24 mouse cellular contexts compared by ENCODE assay signal in the genomic region with DNA sequence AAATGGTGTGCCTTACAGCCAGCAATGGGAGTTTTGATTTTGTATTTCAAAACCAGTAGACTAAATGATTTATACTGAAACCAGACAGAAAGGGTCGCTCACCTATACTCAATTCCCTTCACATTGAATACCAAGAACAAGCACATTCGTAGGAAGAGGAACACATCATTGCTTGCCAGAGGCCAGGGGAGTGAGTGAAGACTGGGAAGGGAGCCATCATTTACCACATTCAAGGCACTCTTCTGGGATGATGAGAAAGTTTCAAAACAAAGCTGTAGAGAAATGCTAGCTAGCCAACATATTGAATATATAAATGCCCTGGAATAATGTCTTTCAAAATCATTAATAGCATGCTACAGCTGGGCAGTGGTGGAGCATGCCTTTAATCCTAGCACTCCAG. TPM values are rescaled to one million over a fixed set of nuclear protein-coding genes. Genes with fewer than 3 reads are reported as not detected.
DNase-seq lines count a peak whose midpoint lies in the region; ATAC-seq and TF ChIP-seq lines count a peak whose summit lies in the region.
"Had no signal": no experiment of that assay in that cellular context is flagged by ENCODE, and none has a peak within 500 bp of the region (broad histone marks: within the 10 kb centered on the region; RNA-seq: fewer than 3 reads in every experiment).

No protein-coding gene starts in this region.

- no peaks in the 10 kb centered on the region for H3K9me3 ChIP-seq in embryonic facial prominence, embryonic 14.5 days (ENCODE audit: control insufficient read depth, low read length)
- no peaks in the 10 kb centered on the region for H3K9me3 ChIP-seq in embryonic facial prominence, embryonic 10.5 days
- no peaks in the 10 kb centered on the region for H3K9me3 ChIP-seq in liver, postnatal 0 days (ENCODE audit: low read length)
- H3K9me3 ChIP-seq: embryonic facial prominence, embryonic 13.5 days; forebrain, embryonic 12.5 days; forebrain, embryonic 15.5 days; hindbrain, embryonic 12.5 days; hindbrain, embryonic 15.5 days had no signal

- H3K9ac ChIP-seq in embryonic facial prominence, embryonic 14.5 days (ENCODE audit: low read depth, low read length): no peak overlapping the region
- H3K9ac ChIP-seq in liver, postnatal 0 days (replicated peaks): no peak overlapping the region
- H3K9ac ChIP-seq: embryonic facial prominence, embryonic 13.5 days; forebrain, embryonic 12.5 days; forebrain, embryonic 15.5 days; hindbrain, embryonic 12.5 days; hindbrain, embryonic 15.5 days had no signal

- TF ChIP-seq POLR2A in small intestine, adult 2 months (IDR thresholded peaks at IDR 0.05; ENCODE audit: low read depth, low read length): no peak

- peak; percentile 37 for DNase-seq in embryonic facial prominence, embryonic 14.5 days (ENCODE audit: low spot score)
- no peak for DNase-seq in embryonic facial prominence, embryonic 10.5 days (ENCODE audit: low spot score)
- DNase-seq in Muller cell, postnatal 12 days (ENCODE audit: inconsistent ontology term): peak; percentile 64
- DNase-seq in brain, adult 2 months (ENCODE audit: low read depth, low spot score): peak; percentile 12
- no peak for DNase-seq in liver, postnatal 0 days
- no peak for DNase-seq in c-Kit-positive CD71-positive TER-119-positive erythroid progenitor cells, embryonic 14.5 days (ENCODE audit: low spot score)
- DNase-seq in kidney, postnatal 14 days: no peak
- DNase-seq: adrenal gland, adult 2 months; adrenal gland, postnatal 14 days; B cell, adult 2 months; cerebellum, adult 11 months; cerebellum, adult 2 months; cerebellum, adult 9-11 months; cerebellum, postnatal 25 days; gastrocnemius, postnatal 14 days; heart, adult 11 months had no signal

- ATAC-seq in embryonic facial prominence, embryonic 14.5 days (ENCODE audit: low read depth): no peak
- no peak for ATAC-seq in liver, postnatal 0 days
- ATAC-seq: forebrain, embryonic 15.5 days; Patski had no signal

- no peak for TF ChIP-seq EP300 in liver, postnatal 0 days (IDR thresholded peaks at IDR 0.05; ENCODE audit: low read depth)

- 47% methylated on average over 2 of the region's 2 CpGs for WGBS in embryonic facial prominence, embryonic 14.5 days
- 92% methylated on average over 2 of the region's 2 CpGs for WGBS in embryonic facial prominence, embryonic 10.5 days
- 65% methylated on average over 2 of the region's 2 CpGs for WGBS in small intestine, adult 2 months
- WGBS in liver, postnatal 0 days (ENCODE audit: insufficient replicate concordance): 72% methylated on average over 2 of the region's 2 CpGs

- H3K36me3 ChIP-seq in embryonic facial prominence, embryonic 14.5 days (ENCODE audit: control insufficient read depth, insufficient read depth, low read length): no peaks in the 10 kb centered on the region
- no peaks in the 10 kb centered on the region; the same call in 1 of the 2 replicates for H3K36me3 ChIP-seq in embryonic facial prominence, embryonic 10.5 days (replicated peaks)
- H3K36me3 ChIP-seq in small intestine, adult 2 months (ENCODE audit: control insufficient read depth, insufficient read depth, low read length): no peaks in the 10 kb centered on the region
- H3K36me3 ChIP-seq in liver, postnatal 0 days (replicated peaks; ENCODE audit: insufficient read depth, low read length): no peaks in the 10 kb centered on the region; the same call in 1 of the 2 replicates
- H3K36me3 ChIP-seq: forebrain, embryonic 12.5 days; forebrain, embryonic 15.5 days; hindbrain, embryonic 12.5 days; hindbrain, embryonic 15.5 days had no signal

- H3K27me3 ChIP-seq in embryonic facial prominence, embryonic 14.5 days (replicated peaks; ENCODE audit: control insufficient read depth, insufficient read depth, low read length): no peaks in the 10 kb centered on the region
- H3K27me3 ChIP-seq in embryonic facial prominence, embryonic 10.5 days (replicated peaks; ENCODE audit: low read depth, poor library complexity, severe bottlenecking): no peaks in the 10 kb centered on the region
- no peaks in the 10 kb centered on the region for H3K27me3 ChIP-seq in small intestine, adult 2 months (ENCODE audit: control insufficient read depth, insufficient read depth, low read length)
- no peaks in the 10 kb centered on the region for H3K27me3 ChIP-seq in liver, postnatal 0 days (ENCODE audit: insufficient read depth, low read length)
- H3K27me3 ChIP-seq: embryonic facial prominence, embryonic 13.5 days; forebrain, embryonic 12.5 days; forebrain, embryonic 15.5 days; hindbrain, embryonic 12.5 days; hindbrain, embryonic 15.5 days; Patski had no signal

- H3K4me2 ChIP-seq in embryonic facial prominence, embryonic 14.5 days (ENCODE audit: low read depth, low read length): no peak overlapping the region
- H3K4me2 ChIP-seq in liver, postnatal 0 days (ENCODE audit: low read depth, low read length): no peak overlapping the region
- H3K4me2 ChIP-seq: embryonic facial prominence, embryonic 13.5 days; forebrain, embryonic 12.5 days; forebrain, embryonic 15.5 days; heart, embryonic 11.5 days; hindbrain, embryonic 12.5 days; hindbrain, embryonic 15.5 days had no signal

- H3K4me1 ChIP-seq in embryonic facial prominence, embryonic 14.5 days (ENCODE audit: control insufficient read depth, insufficient read depth, low read length): peaks cover 35% of the 10 kb centered on the region
- H3K4me1 ChIP-seq in embryonic facial prominence, embryonic 10.5 days: peaks cover 25% of the 10 kb centered on the region
- H3K4me1 ChIP-seq in small intestine, adult 2 months (ENCODE audit: control insufficient read depth, insufficient read depth, insufficient read length, low read length): peaks cover 27% of the 10 kb centered on the region; the same call in 1 of the 2 replicates
- peaks cover 50% of the 10 kb centered on the region for H3K4me1 ChIP-seq in liver, postnatal 0 days (ENCODE audit: insufficient read depth)

- no peak overlapping the region for H3K4me3 ChIP-seq in embryonic facial prominence, embryonic 14.5 days (ENCODE audit: low read depth, low read length)
- H3K4me3 ChIP-seq in embryonic facial prominence, embryonic 10.5 days: no peak overlapping the region
- no peak overlapping the region for H3K4me3 ChIP-seq in small intestine, adult 2 months (ENCODE audit: low read depth, low read length)
- H3K4me3 ChIP-seq in liver, postnatal 0 days (ENCODE audit: low read depth, low read length): no peak overlapping the region
- H3K4me3 ChIP-seq: embryonic facial prominence, embryonic 13.5 days; forebrain, embryonic 12.5 days; forebrain, embryonic 15.5 days; hindbrain, embryonic 12.5 days; hindbrain, embryonic 15.5 days had no signal

- TF ChIP-seq CTCF in small intestine, adult 2 months (IDR thresholded peaks at IDR 0.05; ENCODE audit: extremely low read depth, insufficient read length, insufficient replicate concordance, low read depth, low read length): no peak
- TF ChIP-seq CTCF in liver, postnatal 0 days (IDR thresholded peaks at IDR 0.05; ENCODE audit: low read depth): no peak

- H3K27ac ChIP-seq in embryonic facial prominence, embryonic 14.5 days (replicated peaks; ENCODE audit: low read depth, low read length): no peak overlapping the region
- no peak overlapping the region for H3K27ac ChIP-seq in embryonic facial prominence, embryonic 10.5 days (replicated peaks)
- H3K27ac ChIP-seq in small intestine, adult 2 months (ENCODE audit: insufficient read depth, low read depth, low read length): peak overlapping the region; percentile 59
- no peak overlapping the region for H3K27ac ChIP-seq in liver, postnatal 0 days (ENCODE audit: low read depth)
- H3K27ac ChIP-seq: embryonic facial prominence, embryonic 13.5 days; forebrain, embryonic 12.5 days; forebrain, embryonic 15.5 days; hindbrain, embryonic 12.5 days; hindbrain, embryonic 15.5 days had no signal

RNA-seq across cellular contexts. Expression of a gene that starts 15.0 kb away (rescaled TPM):
- 25.4 and 26.0 TPM in 2 replicates for polyA plus RNA-seq in embryonic facial prominence, embryonic 14.5 days (2014; fragmentation: Nextera tagmentation; extraction: Ambion mirVana)
- 12.7 and 13.3 TPM in 2 replicates for polyA plus RNA-seq in embryonic facial prominence, embryonic 10.5 days (2016; fragmentation: Nextera tagmentation; extraction: Ambion mirVana)
- polyA plus RNA-seq in small intestine, adult 2 months (2012; rRNA removed): 34.9 and 94.2 TPM in 2 replicates
- polyA plus RNA-seq in liver, postnatal 0 days (2015; fragmentation: Nextera tagmentation; extraction: Ambion mirVana): 11.8 and 12.7 TPM in 2 replicates

Comparison
In these comparisons a context has a peak if more than half of its experiments do, and no peak if none do; other contexts are left out.
1. DNase-seq: peak in embryonic facial prominence, embryonic 14.5 days (single experiment), Muller cell, postnatal 12 days (single experiment) and brain, adult 2 months (single experiment); none in embryonic facial prominence, embryonic 10.5 days (single experiment), liver, postnatal 0 days (single experiment), c-Kit-positive CD71-positive TER-119-positive erythroid progenitor cells, embryonic 14.5 days (single experiment) and kidney, postnatal 14 days (single experiment).